Mouse (Mus musculus) embryo, embryonic 10.5 days (tissue): ENCODE measurements around the gene Cradd.
A peak's percentile ranks its signal among the peaks of the same experiment; 100 is the strongest.

ENCODE experiments used
- DNase-seq: peaks from one replicate; pipeline ENCODE4 v3.0.0-alpha.2; 2015; ENCODE audit warnings: low spot score

Gene Cradd

DNA sequence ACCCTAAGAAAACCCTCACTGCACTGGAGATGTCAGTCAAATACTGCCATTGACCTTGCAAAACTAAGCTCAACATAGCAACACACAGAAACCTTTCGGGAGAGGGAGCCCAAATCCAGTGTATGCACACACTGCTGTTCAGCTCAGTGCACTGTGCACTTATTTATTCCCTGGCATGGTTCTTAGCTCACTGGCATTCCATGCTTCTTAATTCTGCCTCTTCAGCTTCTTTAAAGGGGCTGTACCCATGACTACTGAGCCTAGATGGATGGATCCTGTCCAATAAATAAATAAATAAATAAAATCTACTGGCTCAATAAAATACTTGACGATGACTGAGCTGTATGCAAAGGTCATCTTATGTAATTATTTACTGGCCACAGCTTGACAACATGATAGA lies 85.3 kb downstream of the Cradd start:
- no peak for DNase-seq

DNA sequence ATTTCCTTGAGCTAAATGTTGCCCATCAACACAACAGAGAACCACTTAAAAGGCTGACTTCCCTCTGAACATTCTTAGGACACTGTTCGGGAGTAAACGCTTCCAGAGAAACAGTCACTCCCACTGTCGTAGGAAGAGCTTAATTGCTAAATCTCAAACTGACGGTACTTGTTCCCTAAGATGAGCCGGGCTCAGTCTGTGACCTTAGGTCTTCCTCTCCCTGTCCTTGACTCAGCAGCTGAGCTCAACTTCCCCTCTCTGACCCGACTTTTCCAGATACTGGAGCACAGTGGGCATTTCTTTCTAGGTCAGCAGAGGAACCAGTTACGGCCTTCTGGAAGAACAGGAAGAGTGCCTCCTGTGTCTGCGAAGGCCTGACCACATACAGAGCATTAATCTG lies 87.7 kb downstream of the Cradd start:
- peak; percentile 31 for DNase-seq

DNA sequence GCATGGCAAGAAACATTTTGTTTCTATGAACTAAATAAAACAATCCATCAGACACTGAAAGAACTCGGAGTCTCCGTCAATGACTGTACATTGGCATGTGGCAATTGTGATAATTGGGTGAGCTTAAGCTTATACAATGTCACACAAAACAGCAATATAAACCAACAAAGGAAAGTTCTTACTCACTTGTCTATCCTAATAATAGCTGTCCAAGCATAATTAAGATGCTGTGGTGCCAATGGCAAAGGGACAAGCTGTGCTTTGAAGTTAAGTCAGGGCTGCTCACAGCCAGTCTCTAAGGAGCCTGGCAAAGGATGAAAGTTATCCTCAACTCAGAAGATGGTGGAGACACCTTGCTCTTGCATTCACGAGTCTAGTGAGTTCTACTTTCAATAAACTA lies 89.3 kb downstream of the Cradd start:
- no peak for DNase-seq

GRCm38 (mm10) chr10:95233044-95233443 lies 90.9 kb downstream of the Cradd start:
- no peak for DNase-seq

DNA sequence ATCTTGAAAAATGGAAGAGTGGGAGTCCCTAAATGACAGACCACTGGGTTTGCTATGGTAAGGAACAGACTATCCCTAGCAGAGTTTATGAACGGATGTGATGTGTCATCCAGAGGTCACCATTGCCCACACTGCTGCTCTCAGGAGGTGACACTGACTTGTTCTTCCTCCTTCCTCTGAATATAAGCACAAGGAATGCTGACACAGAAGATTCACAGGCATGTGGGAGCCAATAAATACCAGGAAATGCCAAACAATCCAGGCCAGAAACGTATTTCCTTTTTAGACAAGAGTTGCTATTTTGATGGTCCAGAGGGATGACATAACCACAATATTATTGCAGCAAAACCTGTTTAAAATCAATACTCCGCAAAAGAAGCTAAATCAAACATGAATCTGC lies 91.4 kb downstream of the Cradd start:
- DNase-seq, result no peak

GRCm38 (mm10) chr10:95228192-95228591 lies 95.7 kb downstream of the Cradd start:
- no peak for DNase-seq

- no peak for DNase-seq
Observed at GRCm38 (mm10) chr10:95227590-95227989, 96.3 kb downstream of the Cradd start.

GRCm38 (mm10) chr10:95226772-95227171 lies 97.2 kb downstream of the Cradd start:
- no peak for DNase-seq

DNA sequence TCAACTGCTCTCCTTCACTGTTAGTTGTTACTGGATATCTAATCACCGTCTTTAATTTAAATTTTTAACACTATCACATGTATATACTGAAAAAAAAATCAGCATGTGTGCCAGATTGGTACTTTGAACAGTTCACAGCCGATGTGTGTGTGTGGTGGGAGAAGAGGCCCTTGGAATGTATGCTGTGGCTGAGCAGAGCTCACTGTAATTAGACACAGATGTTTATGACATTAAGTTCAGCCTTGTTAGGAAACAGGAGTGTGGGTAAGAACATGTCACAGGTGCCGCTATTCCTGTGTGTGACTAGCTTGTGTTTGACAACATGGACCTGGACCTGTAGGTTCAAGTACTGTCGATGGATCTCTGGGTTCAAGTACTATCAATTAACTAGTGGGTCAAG lies 98.9 kb downstream of the Cradd start:
- no peak for DNase-seq

- no peak for DNase-seq
Observed at GRCm38 (mm10) chr10:95223211-95223610, 100.7 kb downstream of the Cradd start.

- DNase-seq, result no peak
Observed at GRCm38 (mm10) chr10:95221914-95222313, 102.0 kb downstream of the Cradd start.

DNA sequence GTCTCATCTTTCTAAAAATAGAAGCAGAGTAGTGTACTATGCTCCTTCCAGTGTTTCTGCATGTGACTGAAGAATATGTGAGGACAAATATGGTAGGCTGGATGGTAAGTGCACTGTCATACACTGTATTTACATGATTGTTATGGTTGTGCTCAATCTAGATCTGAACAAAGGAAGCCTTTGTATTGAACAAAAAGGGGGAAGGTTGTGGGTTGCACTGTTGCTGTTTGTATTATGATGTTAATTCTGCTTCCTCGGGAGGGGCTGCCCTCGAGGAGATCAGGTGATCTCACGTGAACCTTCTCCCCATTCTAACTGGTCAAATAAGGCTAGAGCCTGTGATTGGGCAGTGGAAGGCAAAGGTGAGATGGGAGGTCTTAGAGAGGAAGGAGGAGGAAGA lies 103.4 kb downstream of the Cradd start:
- no peak for DNase-seq

DNA sequence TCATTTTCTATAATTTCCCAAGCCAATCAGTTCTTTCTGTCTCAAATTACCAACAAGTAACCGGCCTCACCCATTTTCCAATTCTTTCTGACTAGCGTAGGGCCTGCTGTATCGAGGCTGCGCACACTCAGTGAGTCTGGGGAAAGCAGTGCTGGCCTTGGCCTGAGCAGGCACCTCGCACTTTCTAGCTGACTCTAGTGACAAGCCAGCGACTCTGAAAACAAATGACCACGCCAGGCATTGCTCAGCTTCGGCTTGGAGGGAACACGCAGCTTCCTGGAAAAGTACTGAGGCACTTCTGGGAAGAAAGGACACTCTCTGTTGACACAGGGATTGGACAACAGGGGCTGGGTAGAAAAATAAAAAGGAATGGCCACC lies 105.3 kb downstream of the Cradd start:
- DNase-seq, result no peak

- DNase-seq, result peak; percentile 46
Observed at GRCm38 (mm10) chr10:95217956-95218682, 105.8 kb downstream of the Cradd start.

GRCm38 (mm10) chr10:95215324-95215723 lies 108.6 kb downstream of the Cradd start:
- no peak for DNase-seq

GRCm38 (mm10) chr10:95213820-95214219 lies 110.1 kb downstream of the Cradd start:
- DNase-seq, result no peak

DNA sequence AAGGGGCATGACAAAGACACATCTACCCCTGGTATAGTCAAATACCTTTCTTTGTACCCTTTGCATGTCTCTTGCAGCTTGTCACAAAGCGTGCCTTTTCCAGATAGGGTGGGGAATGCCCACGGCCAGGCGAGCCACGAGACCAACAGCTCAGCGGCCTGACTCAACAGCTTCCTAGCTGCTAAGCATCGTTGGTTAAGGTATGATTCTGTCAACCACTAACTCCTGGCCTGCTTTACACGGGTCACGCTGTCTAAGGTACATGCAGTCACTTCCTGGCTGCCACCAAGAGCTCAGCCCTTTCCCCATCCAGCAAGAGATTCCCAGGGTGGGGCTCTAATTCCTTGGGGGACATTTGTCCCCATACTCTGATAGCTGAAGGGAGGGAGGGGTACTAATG lies 110.6 kb downstream of the Cradd start:
- DNase-seq, result no peak

DNA sequence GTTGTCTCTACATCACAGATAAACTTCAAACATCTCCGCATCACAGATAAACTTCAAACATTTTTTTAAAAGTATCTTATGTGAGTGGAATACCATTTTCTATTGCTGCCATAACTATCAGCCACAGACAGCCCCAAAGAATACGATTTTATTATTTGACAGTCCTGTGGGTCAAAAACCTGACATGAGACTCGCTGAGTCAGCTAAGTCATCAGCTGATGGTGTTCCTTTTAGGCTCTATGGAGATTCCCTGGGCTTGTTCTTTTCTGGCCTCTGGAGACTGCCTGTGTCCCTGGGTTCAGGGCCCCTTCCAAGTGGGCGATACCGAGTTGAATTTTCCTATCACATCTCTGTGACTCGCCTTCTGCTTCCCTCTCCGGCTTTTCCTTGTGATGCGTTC lies 112.3 kb downstream of the Cradd start:
- no peak for DNase-seq

DNA sequence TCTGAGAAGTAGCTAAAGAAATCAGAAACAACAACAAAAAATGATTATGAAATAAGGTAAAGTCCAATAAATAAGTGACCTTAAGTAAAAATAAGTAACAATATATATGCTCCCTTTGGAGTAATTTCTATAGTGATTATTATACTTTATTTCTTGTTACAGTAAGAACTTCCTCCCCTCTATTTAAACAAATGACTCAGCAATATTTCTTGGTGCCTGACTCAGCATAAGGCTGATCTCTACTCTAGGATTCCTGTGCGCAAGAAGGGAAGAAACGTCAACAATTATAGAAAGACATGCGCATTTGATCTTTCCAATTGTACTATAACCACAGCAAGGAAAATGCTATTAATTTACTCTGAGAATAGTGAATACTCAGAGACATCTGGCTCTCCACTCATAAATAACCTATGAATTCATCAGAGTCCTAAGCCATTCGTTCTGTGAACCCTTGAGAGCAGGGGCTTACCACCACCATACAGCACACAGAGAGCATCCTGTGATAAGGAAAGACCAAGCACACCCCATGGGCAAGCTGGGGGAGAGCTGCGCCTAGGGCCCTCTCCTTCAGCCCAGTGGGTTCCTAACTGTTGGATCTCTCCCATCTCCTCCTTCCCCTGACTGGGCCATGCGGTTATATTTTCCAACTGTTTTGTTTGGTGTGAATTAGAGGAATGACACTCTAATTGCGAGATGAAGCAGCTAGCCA lies 113.1 kb downstream of the Cradd start:
- no peak for DNase-seq

DNA sequence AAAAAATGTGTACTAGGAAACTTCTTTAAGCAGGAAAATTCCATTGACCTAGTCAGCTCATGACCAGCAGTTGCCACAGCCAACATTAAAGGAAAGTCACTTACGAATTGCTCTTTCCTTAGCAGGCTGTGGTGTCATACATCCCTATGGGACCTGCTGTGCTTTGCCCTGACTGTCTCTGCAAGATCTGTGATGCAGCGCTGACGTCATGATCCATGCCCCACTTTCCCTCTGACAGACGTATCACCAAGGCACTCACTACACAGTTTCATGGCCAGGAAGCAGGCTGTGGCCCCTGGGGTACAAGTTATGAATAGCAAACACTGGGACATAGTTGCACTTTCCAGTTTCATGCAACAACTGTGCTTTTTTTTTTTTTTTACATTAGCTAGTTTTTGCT lies 113.8 kb downstream of the Cradd start:
- DNase-seq, result no peak

- no peak for DNase-seq
Observed at GRCm38 (mm10) chr10:95207423-95207822, 116.5 kb downstream of the Cradd start.

DNA sequence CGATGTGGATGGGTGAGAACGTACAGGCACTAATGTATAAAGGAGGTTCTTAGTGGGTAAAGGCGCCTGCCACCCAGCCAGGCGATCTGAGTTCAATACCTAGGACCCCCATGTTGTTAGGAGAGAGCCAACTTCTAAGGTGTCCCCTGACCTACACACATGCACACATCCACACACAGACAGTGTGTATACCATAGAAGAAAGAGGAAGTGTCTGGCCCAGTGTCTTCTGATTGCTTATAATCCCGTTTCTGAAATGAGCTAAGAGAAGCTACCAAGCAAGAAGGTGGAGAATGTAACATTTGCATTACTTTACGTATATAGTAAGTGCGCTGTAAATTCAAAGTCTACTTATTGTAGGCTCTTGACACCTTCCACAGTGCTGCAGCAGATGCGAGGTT lies 122.4 kb downstream of the Cradd start:
- DNase-seq, result no peak

GRCm38 (mm10) chr10:95200323-95200722 lies 123.6 kb downstream of the Cradd start:
- no peak for DNase-seq
